Mouse (Mus musculus) cerebellum, postnatal 36 days (tissue): ENCODE data around the gene Atp13a4.

ENCODE experiments used
- DNase-seq, 2 experiments: peaks; one replicate each; pipeline ENCODE4 v3.0.0; 2021 to 2022; ENCODE audit warnings: mixed read lengths in 2 of 2

The Atp13a4 gene

GRCm38 (mm10) chr16:29463798-29464197, 80.9 kb downstream of the Atp13a4 start:
- no peak for DNase-seq

- DNase-seq, result no peak
These were observed 85.3 kb downstream of the Atp13a4 start for GRCm38 (mm10) chr16:29459331-29459730.

- no peak for DNase-seq
These were observed 87.8 kb downstream of the Atp13a4 start for GRCm38 (mm10) chr16:29456851-29457250.

GRCm38 (mm10) chr16:29453282-29453681, 91.4 kb downstream of the Atp13a4 start:
- DNase-seq, result no peak

GRCm38 (mm10) chr16:29451706-29452105, 93.0 kb downstream of the Atp13a4 start:
- peak; percentile 20 to 35 for DNase-seq

GRCm38 (mm10) chr16:29442126-29442525, 102.5 kb downstream of the Atp13a4 start:
- no peak for DNase-seq

GRCm38 (mm10) chr16:29441405-29441985, 103.2 kb downstream of the Atp13a4 start:
- DNase-seq, result no peak

- no peak for DNase-seq
These were observed 106.6 kb downstream of the Atp13a4 start for GRCm38 (mm10) chr16:29438045-29438444.

- DNase-seq, result no peak
These were observed 108.9 kb downstream of the Atp13a4 start for GRCm38 (mm10) chr16:29435746-29436145.

- DNase-seq, result peak; percentile 35
These were observed 110.0 kb downstream of the Atp13a4 start for GRCm38 (mm10) chr16:29434712-29435111.

GRCm38 (mm10) chr16:29414822-29415221, 129.8 kb downstream of the Atp13a4 start:
- no peak for DNase-seq

- DNase-seq, result no peak
These were observed 137.3 kb downstream of the Atp13a4 start for GRCm38 (mm10) chr16:29407319-29407718.

GRCm38 (mm10) chr16:29399079-29399478, 145.6 kb downstream of the Atp13a4 start:
- DNase-seq, result peak; percentile 38 to 46

GRCm38 (mm10) chr16:29384781-29385180, 159.9 kb downstream of the Atp13a4 start:
- DNase-seq, result no peak

GRCm38 (mm10) chr16:29378458-29378857, 166.2 kb downstream of the Atp13a4 start, which contains the start of gene Atp13a5:
TSS of gene Atp13a5 (minus strand) at chr16:29378732.
- no peak for DNase-seq

GRCm38 (mm10) chr16:29374636-29375035, 170.0 kb downstream of the Atp13a4 start:
- DNase-seq, result no peak
